In genomic region chr16:90385326-90385687, GRCm38 (mm10) we compare ENCODE assay signal across 8 mouse cellular contexts. TPM values are rescaled to one million over a fixed set of nuclear protein-coding genes. Genes with fewer than 3 reads are reported as not detected.
DNase-seq lines count a peak whose midpoint lies in the region; ATAC-seq and TF ChIP-seq lines count a peak whose summit lies in the region.

No protein-coding gene starts in this region.

- H3K9me3 ChIP-seq in megakaryocyte, embryonic 14.5 days: peaks cover 20% of the 10 kb centered on the region
- no peaks in the 10 kb centered on the region for H3K9me3 ChIP-seq in limb, embryonic 14.5 days (ENCODE audit: control insufficient read depth, low read length)
- H3K9me3 ChIP-seq in stomach, embryonic 15.5 days: no peaks in the 10 kb centered on the region

- no peak for ATAC-seq in cerebellum, adult (ENCODE audit: insufficient number of reproducible peaks, low FRiP score, low TSS enrichment)
- ATAC-seq in megakaryocyte, adult 5-6 weeks (ENCODE audit: poor library complexity, severe bottlenecking): no peak
- ATAC-seq in limb, embryonic 14.5 days (ENCODE audit: low FRiP score, low read depth): no peak; the same call in 1 of the 2 replicates
- no peak; the same call in 1 of the 2 replicates for ATAC-seq in stomach, embryonic 15.5 days (ENCODE audit: insufficient read depth, low FRiP score, low read depth)

- no peak for TF ChIP-seq POLR2A in cerebellum, adult 2 months (IDR thresholded peaks at IDR 0.05; ENCODE audit: borderline replicate concordance, insufficient read depth, low read length)
- TF ChIP-seq POLR2A in limb, embryonic 14.5 days (IDR thresholded peaks at IDR 0.05; ENCODE audit: borderline replicate concordance, extremely low read depth, insufficient read depth, insufficient read length): no peak

- no peak for DNase-seq in cerebellum, adult 2 months
- peak; percentile 53 for DNase-seq in limb, embryonic 14.5 days (ENCODE audit: low spot score)
- DNase-seq in layer of hippocampus, postnatal 10 days (ENCODE audit: low spot score in 2 of 2): no peak
- no peak for DNase-seq in spleen, postnatal 4 days (ENCODE audit: low spot score in 2 of 2)

- H3K27me3 ChIP-seq in cerebellum, adult 2 months (ENCODE audit: control insufficient read depth, insufficient read depth, low read length): no peaks in the 10 kb centered on the region; the same call in 1 of the 2 replicates
- H3K27me3 ChIP-seq in megakaryocyte, embryonic 14.5 days (replicated peaks): peaks cover 80% of the 10 kb centered on the region
- no peaks in the 10 kb centered on the region for H3K27me3 ChIP-seq in limb, embryonic 14.5 days (ENCODE audit: control insufficient read depth, insufficient read depth, low read length)
- no peaks in the 10 kb centered on the region; the same call in 1 of the 2 replicates for H3K27me3 ChIP-seq in stomach, embryonic 15.5 days (replicated peaks)

- H3K9ac ChIP-seq in limb, embryonic 14.5 days (ENCODE audit: low read depth, low read length, severe bottlenecking): peak overlapping the region; percentile 88
- H3K9ac ChIP-seq in stomach, embryonic 15.5 days: peak overlapping the region; percentile 81; the same call in 1 of the 2 replicates

- H3K4me2 ChIP-seq in limb, embryonic 14.5 days (replicated peaks; ENCODE audit: low read depth, low read length, severe bottlenecking): peak overlapping the region; percentile 90
- peak overlapping the region; percentile 94 for H3K4me2 ChIP-seq in stomach, embryonic 15.5 days

- H3K4me1 ChIP-seq in cerebellum, adult 2 months (ENCODE audit: control insufficient read depth, insufficient read depth, low read length): peaks cover 12% of the 10 kb centered on the region
- peaks cover 26% of the 10 kb centered on the region for H3K4me1 ChIP-seq in megakaryocyte, embryonic 14.5 days
- H3K4me1 ChIP-seq in limb, embryonic 14.5 days (ENCODE audit: control insufficient read depth, insufficient read depth, low read length): peaks cover 30% of the 10 kb centered on the region
- peaks cover 27% of the 10 kb centered on the region for H3K4me1 ChIP-seq in stomach, embryonic 15.5 days

- no peak for TF ChIP-seq CTCF in cerebellum, adult 2 months (IDR thresholded peaks at IDR 0.05; ENCODE audit: borderline replicate concordance, insufficient read depth, low read depth, low read length)

- WGBS in cerebellum, adult 2 months: 3% methylated on average over 16 of the region's 16 CpGs
- under 1% methylated on average over 15 of the region's 16 CpGs for WGBS in limb, embryonic 14.5 days
- 1% methylated on average over 16 of the region's 16 CpGs for WGBS in stomach, embryonic 15.5 days

- H3K27ac ChIP-seq in cerebellum, adult 2 months (ENCODE audit: insufficient read depth, low read length): no peak overlapping the region
- H3K27ac ChIP-seq in limb, embryonic 14.5 days (replicated peaks; ENCODE audit: low read depth, low read length): peak overlapping the region; percentile 97
- peak overlapping the region; percentile 96 for H3K27ac ChIP-seq in stomach, embryonic 15.5 days

- peak overlapping the region; percentile 58 for H3K4me3 ChIP-seq in cerebellum, adult 2 months (replicated peaks; ENCODE audit: insufficient read depth, low read depth, low read length)
- H3K4me3 ChIP-seq in megakaryocyte, embryonic 14.5 days (replicated peaks): peak overlapping the region; percentile 91
- peak overlapping the region; percentile 89 for H3K4me3 ChIP-seq in limb, embryonic 14.5 days (replicated peaks; ENCODE audit: low read length)
- H3K4me3 ChIP-seq in stomach, embryonic 15.5 days (replicated peaks): peak overlapping the region; percentile 68

- H3K36me3 ChIP-seq in megakaryocyte, embryonic 14.5 days (replicated peaks; ENCODE audit: low read length): no peaks in the 10 kb centered on the region
- peaks cover 6% of the 10 kb centered on the region; the same call in 1 of the 2 replicates for H3K36me3 ChIP-seq in limb, embryonic 14.5 days (ENCODE audit: control insufficient read depth, insufficient read depth, low read length)
- H3K36me3 ChIP-seq in stomach, embryonic 15.5 days: no peaks in the 10 kb centered on the region; the same call in 1 of the 2 replicates

RNA-seq across cellular contexts. Expression of gene Hunk, which starts 0.5 kb away (rescaled TPM):
- 12.6 and 12.8 TPM in 2 replicates for polyA plus RNA-seq in cerebellum, adult 2 months (2012; rRNA removed)
- polyA plus RNA-seq in megakaryocyte, embryonic 14.5 days (2012; ENCODE audit: insufficient read depth, low replicate concordance): 0.07 TPM in 1 of 2 replicates, not detected in the other
- not detected in 2 replicates for total RNA-seq in megakaryocyte, adult 5-6 weeks (2015)
- 0.04 TPM in 1 of 2 replicates, not detected in the other for total RNA-seq in megakaryocyte, adult 5-6 weeks (2017)
- polyA plus RNA-seq in limb, embryonic 14.5 days (2012; rRNA removed): 19.9 and 21.8 TPM in 2 replicates
- polyA plus RNA-seq in limb, embryonic 14.5 days (2014; fragmentation: Nextera tagmentation; extraction: Ambion mirVana): 14.1 and 18.7 TPM in 2 replicates
- polyA plus RNA-seq in stomach, embryonic 15.5 days (2015; fragmentation: Nextera tagmentation; extraction: Ambion mirVana): 6.7 and 7.1 TPM in 2 replicates
- total RNA-seq in layer of hippocampus, postnatal 10 days (2021): 10 to 100 TPM; 28.9 to 32.6 TPM
